Mouse (Mus musculus): Measurements from ENCODE around the gene Aurkb.

Gene Aurkb

DNA sequence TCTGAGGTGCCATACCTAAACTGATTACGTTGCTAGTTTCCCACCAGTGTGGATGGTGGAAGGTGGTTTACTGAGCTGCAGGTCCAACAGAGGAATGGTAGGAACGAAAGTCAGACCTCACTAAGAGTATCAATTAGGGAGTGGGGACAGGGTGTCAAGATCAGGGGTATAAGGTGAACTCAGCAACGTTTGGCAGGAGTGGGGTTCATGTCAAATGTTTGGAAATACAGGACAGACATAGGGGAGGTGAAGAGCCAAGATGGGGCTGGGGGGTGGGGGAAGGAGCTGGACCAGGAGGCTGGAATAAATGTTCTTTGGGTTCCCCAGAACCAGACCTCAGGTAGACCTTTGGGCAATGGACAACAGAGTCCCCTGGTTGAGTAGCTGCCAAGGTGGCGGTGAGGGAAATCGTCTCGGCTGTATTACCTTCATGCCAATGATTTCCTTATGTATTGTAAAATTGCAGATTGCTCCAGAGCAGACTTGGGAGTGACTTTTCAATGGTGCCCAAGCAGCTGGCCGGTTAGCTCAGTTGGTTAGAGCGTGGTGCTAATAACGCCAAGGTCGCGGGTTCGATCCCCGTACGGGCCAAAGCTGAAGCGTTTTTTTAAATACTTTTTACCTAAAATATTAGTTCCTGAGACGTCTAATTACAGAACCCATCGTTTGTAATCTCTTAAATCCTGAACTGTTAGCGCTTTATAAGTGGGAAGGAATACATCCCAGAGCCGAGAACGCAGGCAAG is 8.8 kb upstream of the Aurkb start:
- DNase-seq (ENCODE audit: low spot score) = peak; percentile 85

DNA sequence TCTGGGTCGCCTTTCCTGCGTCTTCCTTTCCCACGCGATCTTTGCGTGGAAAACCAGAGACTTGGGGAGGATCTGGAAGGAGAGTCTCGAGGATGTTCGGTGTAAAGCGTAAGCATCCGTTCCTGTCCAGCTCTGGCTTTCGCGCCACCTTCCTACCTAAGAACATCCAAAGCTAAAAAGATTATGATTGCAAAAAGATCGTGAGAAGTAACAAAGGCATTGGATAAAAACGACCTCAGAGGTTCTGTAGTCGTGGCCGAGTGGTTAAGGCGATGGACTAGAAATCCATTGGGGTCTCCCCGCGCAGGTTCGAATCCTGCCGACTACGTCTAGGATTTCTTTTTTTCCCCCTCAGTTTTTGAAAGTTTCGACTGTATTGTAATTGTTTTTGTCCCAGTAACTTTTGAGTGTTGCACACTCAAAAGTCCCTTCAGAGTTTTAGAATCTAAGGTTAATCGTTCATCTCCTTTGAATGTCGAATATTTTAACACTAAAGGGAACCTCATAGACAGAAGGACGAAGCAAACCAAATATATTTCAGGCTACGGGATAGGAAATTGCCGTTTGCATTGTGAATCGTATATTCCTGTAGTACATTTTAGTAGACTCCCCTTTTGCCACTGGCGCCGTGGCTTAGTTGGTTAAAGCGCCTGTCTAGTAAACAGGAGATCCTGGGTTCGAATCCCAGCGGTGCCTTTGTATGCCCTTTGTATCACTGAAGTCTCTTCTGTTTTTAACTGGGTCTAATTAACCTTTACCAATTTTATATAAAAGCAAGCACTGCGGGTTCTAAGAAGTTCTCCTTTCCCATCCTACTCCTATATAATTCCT is 8.0 kb upstream of the Aurkb start:
- DNase-seq (ENCODE audit: low spot score) = peak; percentile 79

DNA sequence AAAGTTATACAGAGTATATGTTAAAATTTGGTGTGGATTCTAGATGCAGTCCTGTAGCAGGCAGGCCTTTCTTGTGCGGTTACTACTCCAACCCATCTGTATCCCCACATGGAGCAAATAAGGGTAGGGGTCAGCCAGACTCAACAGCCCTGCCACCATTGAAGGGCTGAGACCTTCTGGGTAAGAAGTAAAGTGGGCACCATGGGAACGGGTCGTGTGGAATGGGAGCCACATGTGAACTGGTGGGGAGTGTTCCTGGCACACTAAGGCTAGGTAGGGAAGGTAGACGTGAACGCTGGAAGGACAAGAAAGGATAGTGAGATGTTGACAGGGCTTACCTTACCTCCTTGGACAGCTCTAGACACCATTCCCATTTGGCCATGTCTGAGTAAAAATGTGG is 7.3 kb upstream of the Aurkb start:
- no peak for DNase-seq (ENCODE audit: low spot score)

DNA sequence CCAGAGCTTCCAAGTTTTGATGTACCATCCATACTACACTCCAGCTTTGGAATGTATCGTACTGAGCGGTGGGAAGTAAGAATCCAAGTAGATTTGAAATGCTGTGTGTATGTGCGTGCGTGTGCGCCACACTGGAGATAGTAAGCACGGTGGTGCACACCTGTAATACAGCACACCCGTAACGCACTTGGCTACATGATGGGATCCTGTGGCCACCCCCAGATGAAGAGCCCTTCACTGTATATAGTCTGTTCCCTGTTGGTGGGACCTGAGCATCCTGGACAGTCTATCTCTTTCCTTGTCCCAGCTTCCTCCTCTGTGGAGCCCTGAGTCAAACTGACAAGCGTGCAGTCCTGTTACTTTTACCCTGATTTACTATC is 938 bp downstream of the Aurkb start:
- DNase-seq (ENCODE audit: low spot score) = no peak

DNA sequence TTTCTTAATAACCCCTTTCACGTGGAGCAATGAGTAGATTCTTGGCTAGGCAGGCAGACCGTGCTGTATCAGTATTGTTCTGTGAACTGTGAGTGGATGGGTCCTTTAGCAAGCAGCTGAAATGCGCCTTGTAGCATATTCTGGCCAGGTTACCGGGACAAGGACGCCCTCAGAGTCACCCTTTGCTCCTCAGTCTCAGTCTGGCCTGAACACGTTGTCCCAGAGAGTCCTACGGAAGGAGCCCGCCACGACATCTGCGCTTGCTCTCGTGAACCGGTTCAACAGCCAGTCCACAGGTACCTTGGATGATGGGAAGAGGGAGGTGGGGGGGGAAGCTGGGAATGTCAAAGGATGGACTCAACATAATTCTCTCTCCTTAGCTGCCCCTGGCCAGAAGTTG is 2.1 kb downstream of the Aurkb start:
- DNase-seq (ENCODE audit: low spot score) = no peak

DNA sequence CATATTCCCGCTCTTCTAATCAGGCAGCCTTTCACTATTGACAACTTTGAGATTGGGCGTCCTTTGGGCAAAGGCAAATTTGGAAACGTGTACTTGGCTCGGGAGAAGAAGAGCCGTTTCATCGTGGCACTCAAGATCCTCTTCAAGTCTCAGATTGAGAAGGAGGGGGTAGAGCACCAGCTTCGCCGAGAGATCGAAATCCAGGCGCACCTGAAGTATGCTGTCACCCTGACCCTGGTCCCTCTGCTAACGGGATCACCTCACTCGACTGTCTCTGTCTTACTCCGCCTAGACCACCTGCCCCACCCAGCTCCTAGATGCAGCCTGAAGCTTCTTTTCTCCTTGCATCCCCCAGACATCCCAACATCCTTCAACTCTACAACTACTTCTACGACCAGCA is 2.7 kb downstream of the Aurkb start:
- DNase-seq (ENCODE audit: low spot score) = no peak

DNA sequence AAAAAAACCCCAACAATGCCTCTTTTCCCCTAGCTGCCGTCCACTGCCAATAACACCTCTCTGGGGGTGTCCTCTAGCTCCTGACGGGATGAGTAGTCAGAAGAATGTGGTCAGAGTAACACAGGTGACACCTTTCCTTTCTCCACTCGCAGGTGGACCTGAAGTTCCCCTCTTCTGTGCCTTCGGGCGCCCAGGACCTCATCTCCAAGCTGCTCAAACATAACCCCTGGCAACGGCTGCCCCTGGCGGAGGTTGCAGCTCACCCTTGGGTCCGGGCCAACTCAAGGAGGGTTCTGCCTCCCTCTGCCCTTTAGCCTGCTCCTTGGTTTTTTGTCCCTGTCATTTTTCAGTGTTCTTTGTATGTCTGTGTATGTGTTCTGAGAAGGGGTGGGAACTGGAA is 5.3 kb downstream of the Aurkb start:
- DNase-seq (ENCODE audit: low spot score) = no peak

DNA sequence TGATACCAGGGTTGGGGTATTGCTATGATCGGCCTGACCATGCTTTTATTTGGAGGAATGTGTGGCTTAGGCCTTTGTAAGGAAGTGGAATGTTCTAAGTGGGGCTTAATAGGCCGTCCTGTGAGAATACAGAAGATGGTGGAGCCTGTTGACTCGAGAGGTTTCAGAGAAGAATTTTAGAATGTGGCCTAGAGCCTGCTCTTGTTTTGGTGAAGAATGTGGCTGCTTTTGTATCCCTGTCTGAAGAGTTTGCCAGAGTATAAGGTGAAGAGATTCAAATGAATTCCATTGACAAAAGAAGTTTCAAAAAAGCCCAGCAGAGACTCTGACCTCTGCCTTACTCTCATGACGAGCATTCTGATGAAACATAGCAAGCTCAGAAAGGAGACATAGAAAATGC is 6.3 kb downstream of the Aurkb start:
- no peak for DNase-seq (ENCODE audit: low spot score)

DNA sequence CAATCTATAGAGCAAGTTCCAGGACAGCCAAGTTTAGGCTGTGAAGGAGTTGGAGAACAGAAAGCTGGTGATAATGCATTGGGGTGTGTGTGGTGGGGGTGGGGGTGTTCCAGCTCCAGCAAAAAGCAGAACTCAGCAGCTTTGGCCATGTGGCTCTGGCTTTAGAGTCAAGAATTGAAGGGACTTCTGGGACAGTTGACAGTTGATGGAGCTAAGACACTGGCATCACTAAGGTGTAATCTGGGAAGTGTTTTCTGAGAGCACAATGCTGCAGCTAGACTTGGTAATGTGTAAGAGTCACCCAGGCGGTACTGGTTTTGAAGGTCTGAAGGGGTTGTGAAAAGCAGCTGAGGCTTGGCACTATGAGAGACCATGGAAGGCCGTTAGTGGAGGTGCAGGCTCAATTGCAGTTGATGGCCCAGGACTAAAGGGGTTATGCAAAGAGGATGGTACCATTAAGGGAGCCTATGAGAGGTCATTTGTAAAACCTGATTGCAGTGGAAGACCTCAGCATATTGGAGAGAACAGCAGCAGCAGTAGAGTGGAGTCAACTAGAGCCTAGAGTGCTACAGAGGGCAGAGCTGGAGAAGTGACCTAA is 7.5 kb downstream of the Aurkb start:
- DNase-seq (ENCODE audit: low spot score) = no peak

DNA sequence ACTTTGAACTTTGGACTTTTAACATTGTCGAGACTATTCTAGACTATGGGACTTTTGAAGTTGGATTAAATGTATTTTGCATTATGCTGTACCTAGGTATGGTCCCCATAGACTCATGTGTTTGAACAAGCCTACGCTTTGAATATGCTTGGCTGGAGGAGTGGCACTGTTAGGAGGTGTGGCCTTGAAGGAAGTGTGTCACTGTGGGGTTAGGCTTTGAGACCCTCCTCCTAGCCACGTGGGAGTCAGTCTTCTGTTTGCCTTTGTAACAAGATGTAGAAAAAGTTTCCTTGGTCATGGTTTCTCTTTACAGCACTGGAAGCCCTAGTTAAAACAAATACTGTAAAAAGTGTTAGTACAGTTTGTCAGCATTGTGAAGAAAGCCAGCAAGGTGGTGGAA is 8.4 kb downstream of the Aurkb start:
- no peak for DNase-seq (ENCODE audit: low spot score)

DNA sequence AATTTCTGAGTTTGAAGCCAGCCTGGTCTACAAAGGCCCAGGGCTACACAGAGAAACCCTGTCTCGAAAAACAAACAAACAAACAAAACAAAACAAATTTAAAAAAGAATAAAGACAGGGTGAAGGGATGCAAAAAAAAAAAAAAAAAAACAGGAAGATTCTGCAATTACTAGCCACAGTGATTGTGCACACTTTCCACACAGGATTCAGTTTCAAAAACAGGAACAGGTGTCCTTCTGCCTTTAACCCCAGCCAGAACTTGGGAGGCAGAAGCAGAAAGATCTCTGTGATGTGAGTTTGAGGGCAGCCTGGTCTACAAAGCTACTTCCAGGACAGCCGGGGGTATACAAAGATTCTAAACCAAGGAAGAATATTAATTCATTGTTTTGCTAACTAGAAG is 12.8 kb downstream of the Aurkb start:
- no peak for DNase-seq (ENCODE audit: low spot score)

DNA sequence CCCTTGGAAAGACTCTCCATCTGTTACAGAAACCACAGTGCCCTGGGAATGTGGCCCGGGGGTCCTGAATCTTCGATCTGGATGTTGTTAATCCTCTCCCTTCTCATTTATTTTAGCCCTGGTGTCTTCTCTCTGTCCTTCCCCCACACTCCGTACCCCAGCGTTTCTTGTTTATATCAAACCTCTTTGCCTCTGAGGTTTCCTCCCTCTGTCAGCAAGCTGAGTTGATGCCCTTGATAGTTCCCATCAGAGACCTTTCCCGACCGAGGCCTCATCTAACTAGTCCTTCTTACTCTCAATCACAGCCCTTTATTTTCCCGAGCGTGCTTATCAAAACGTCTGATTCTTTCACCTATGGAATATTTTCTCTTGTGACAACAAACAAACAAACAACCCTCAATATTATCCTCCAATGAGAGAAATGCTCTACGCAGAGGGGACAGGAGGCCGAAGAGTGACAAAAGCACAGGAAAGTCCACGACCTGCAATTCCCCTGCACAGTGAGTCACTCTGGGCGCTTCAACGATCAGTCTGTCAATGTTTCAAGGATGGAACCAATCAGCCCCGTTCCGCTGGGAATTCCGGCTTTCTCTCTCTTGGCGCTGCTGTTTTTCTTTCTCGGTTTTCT is 13.4 kb downstream of the Aurkb start:
- no peak for DNase-seq (ENCODE audit: low spot score)

DNA sequence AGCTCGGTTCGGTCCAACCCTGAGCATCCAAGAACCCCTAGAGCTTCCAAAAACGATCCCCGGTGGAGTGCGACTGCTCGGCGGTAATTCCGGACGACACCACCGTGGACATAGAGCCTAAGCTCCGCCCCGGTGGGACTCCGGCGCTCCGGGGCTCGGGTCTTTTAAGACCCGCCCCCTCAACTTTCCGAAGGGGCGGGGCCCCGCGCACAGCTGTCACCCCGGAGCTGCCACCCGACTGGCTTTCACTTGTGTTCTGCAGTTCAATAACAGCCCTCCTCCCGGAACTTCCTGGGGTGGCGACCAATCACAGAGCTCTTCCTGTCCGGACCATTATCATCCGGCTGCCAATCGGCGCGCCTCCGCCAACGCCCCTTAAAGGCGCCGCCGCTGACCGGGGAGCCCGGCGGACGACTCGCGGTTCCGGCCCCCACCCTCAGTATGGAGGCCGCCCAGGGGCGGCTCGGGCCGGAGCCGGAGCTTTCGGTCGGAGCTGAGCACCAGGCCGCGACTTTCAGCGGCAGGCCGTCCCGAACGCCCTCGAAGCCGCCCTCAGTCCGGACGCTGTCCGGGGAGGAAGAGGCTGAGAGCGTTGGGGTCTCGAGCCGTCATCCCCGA is 14.0 kb downstream of the Aurkb start, which contains the start of gene Borcs6:
Borcs6 (plus strand) TSS at position 361 of the 618 bp plus-strand sequence.
- peak; percentile 87 for DNase-seq (ENCODE audit: low spot score)

DNA sequence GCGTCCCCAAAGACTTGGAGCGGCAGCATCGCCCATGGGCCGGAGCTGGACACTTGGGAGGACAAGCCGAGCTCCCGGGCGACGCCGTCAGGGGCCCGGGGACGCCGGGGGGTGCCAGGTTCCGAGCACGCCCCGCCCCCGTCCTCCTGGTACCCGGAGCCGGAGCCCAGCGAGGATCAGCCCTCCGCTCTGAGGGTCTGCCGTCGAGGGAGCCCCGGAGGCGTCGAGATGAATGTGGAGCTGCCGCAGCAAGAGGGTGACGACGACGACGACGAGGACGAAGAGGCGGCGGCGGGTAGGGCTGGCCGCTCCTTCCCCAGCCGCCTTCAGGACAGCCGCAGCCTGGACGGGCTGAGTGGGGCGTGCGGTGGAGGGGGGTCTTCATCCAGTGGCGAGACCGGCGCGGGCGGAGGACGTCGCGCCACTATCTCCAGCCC is 14.5 kb downstream of the Aurkb start:
- no peak for DNase-seq (ENCODE audit: low spot score)

DNA sequence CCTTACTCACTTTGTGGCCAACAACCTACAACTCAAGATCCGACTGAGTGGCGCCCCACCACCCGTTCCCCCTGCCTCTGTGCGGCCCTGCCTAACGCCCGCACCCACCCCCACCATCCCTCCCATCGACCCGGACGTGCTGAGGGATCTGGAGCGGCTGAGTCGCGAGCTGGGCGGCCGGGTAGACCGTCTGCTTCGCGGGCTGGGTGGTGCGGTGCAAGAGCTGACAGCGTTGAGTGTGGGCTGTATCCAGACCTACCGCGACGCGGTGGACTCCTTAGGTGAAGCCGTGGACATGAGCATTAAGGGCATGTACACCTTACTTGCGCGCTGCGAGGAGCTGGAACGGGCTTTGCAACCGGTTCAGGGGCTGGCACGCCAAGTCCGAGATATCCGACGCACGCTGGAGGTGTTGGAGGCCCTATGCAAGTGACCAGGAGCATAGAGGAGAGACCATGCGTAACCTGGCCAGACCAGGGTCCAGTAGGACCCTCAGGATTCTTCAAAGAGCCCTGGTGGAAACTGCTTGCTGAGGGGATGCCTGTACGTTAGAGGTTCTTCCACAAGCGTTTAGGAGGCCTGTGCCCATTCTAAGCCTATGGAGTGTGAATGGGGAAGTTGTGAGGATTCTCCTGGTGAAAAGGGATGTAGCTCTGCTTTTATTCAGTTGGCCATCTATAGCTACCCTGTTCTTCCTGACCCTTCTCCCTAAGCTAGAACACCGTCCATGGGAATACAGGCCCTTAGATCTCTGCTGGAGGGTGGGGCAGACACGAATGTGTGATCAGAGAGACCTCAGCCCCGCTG is 15.2 kb downstream of the Aurkb start:
- DNase-seq (ENCODE audit: low spot score) = no peak

DNA sequence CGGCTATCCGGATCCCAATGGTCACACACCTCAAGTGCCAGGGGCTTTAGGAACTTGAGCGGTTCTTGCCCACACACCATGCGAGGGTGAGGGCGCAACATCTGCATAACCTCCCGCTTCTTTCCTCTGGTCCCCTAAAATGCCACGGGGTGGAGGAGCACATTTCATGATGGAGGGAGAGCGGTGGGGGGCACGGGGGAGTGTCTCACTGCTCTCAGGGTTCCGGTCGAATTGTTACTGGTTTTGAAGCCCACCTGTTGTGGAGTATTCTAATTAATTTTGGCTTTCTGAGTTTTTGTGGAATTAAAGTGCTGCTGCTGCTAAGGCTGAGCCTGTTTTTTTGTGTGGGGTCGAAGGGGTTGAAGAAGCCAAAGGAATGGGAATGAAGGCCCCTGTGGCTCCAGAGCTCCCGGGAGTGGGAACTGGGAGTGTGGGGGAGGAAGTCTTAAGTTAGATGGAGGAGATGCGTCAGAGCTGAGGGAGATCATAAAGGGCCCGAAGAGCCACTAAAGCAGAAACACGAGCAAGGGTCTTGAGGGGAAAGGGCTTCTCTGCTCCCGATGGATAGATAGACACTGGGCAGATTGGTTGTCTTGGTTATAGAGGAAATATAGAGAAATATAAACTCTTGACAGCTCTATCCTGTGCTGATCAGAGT is 15.9 kb downstream of the Aurkb start:
- DNase-seq (ENCODE audit: low spot score) = no peak

DNA sequence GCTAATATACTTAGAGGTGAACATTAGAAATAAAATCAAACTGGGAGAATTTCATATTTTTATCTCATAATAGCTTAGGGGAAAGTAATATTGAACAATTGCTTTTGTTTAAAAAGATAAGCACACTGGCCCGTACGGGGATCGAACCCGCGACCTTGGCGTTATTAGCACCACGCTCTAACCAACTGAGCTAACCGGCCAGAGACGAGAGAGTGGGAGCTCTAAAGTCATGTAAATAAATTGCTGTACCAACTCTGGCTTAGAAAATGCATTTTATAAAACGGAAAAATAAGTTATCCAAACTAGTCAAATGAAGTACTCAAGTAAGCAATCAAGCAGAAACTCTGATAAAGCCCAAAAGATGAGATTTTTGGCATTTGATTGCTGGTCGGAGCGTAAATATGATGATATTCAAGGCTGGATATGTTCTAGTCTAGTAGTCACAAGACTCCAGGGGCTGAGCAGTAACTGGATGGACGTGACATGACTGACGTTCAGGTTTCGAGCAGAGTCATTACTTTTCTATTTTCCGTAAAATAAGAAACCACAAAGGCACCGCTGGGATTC is 16.8 kb downstream of the Aurkb start:
- DNase-seq (ENCODE audit: low spot score) = peak; percentile 74

DNA sequence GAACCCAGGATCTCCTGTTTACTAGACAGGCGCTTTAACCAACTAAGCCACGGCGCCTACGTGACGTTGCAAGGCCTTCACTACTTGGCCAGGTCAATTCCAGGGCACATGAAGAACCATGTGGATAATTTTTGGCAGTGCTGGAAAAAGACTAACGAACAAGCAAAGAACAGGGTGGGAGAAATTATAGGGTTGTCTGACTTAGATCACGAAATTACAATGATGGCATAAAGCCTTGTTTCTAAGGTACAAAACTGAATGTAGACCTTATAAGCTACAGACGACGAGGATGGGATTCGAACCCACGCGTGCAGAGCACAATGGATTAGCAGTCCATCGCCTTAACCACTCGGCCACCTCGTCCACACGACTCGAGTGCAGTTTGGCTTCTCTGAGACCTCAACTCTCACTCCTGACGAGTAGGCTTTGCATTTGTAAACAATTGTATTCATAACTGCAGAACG is 17.3 kb downstream of the Aurkb start:
- peak; percentile 94 for DNase-seq (ENCODE audit: low spot score)

DNA sequence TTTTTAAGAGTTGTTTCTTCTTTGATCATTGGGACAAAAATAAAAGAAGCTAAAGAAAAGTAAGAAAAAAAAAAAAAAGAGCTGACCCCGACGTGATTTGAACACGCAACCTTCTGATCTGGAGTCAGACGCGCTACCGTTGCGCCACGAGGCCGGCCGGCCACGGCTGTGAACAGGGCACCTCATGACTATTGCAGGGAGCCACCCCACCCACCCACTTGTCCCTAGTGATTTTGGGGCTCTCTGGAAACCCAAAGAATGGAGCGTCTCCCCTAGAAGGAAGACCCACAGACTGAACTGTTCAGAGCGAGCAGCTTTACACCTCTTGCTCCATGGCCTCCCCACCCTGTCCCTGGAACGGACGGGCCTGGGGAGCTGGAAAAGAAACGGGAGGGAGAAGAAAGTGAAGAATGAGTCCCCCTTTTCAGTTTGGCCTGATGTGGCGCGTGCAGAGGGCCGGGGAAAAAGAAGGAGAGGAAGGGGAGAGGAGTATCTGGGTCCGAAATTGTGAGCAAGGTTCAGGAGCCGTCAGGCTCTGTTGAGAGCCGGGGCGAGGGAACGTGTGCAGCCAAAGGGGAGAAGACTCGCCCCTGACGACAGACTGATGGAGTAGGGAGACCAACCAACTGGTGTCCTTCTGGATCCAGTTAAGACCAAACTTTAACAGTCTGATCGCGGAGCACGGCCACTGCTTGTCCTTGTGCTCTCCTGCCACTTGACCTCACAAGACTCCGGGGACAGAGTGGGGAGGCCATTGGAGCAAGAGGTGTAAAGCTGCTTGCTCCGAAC is 18.2 kb downstream of the Aurkb start:
- peak; percentile 58 for DNase-seq (ENCODE audit: low spot score)

All from spleen, adult 12 weeks (tissue).